Mouse (Mus musculus): ENCODE data around the gene Fbp1.

DNA sequence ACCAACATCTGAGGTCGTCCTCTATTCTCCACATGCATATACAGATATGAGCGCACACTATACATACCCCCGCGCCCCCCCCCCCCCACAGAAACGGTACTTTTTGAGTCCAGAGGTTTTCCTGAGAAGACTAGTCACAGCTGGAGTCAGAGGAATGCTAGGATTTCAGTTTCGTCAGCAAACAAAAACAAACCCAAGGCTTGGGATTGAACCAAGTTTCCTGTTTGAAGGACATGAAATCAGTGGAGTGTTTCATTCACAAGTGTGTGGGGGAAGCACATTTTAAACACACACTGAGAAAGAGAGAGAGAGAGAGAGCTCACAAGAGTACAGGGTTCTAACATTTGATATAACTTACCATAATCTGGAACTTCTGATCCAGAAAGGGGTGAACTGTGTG, 24.3 kb downstream of the Fbp1 start:
- TF ChIP-seq CTCF (IDR thresholded peaks at IDR 0.05; ENCODE audit: insufficient read depth, low read length) (no peak), POLR2A (IDR thresholded peaks at IDR 0.05; ENCODE audit: borderline replicate concordance, extremely low read depth, low read depth, low read length) (no peak)

Measured in lung, adult 2 months (tissue).